Mouse (Mus musculus) frontal cortex, adult 2 months (tissue): ENCODE data around the gene Hsp90ab1. TPM values are rescaled to one million over a fixed set of nuclear protein-coding genes. Genes with fewer than 3 reads are reported as not detected.
A peak's percentile ranks its signal among the peaks of the same experiment; 100 is the strongest.

Source experiments
- DNase-seq, 2 experiments: peaks; one replicate each; pipeline ENCODE4 v3.0.0; 2022; ENCODE audit warnings: low spot score in 1 of 2; ENCODE audit errors: extremely low spot score in 1 of 2
- polyA plus RNA-seq: library from polyadenylated mRNA; depleted of rRNA; stranded (reverse); fragments of >200 nt; gene quantifications from 2 replicates; pipeline ENCODE4 v1.2.3, GENCODE M21; 2012; rRNA removed

The Hsp90ab1 gene
- polyA plus RNA-seq, 1 experiment: 985 TPM

DNA sequence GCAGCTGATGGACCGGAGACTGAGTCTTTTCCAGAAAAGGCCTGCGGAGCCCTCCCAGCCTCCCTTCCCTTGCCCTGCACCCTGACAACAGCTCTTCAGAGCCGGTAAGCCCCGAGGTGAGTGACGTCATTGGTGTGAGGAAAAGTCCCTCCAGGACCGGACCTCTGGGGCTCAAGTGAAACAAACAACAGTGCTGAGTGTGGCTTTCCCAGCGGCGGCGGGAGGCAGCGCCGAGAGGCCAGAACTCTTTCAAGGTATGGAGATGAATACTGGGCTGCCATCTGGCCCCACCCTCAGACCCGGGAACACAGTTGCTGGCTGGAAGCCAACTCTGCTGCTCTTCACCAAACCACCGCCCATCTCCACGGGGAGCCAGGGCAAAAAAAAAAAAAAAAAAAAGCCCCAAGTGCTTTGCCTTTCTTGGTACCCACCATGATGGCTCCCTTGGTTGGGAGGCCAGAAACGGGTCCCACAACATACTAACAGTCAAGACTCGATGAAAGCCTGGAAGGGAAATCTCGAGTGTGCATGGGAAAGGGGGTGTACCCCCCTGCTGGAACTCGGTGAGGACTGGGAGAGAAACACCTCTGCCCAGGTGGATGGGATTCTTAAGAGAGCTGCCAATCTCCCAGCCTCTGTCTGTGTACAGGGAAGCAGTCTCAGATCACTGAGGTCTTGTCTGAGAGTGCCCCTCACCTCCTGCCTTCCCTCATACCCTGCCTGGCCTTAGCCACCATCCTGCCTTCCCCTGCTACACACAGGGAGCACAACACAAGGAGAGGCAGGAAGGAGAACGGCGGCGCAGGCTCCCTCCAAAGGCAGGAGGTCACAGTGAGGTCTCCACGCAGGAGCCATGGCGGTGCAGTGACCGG, 28.8 kb downstream of the Hsp90ab1 start:
- no peak for DNase-seq

- no peak for DNase-seq
Measured at GRCm38 (mm10) chr17:45543115-45543514, 30.0 kb downstream of the Hsp90ab1 start.

GRCm38 (mm10) chr17:45542705-45543104, 30.4 kb downstream of the Hsp90ab1 start:
- no peak for DNase-seq

GRCm38 (mm10) chr17:45542129-45542528, 30.9 kb downstream of the Hsp90ab1 start:
- DNase-seq: no peak

GRCm38 (mm10) chr17:45539664-45540063, 33.4 kb downstream of the Hsp90ab1 start:
- DNase-seq: no peak

GRCm38 (mm10) chr17:45538394-45538793, 34.7 kb downstream of the Hsp90ab1 start:
- DNase-seq: no peak

- no peak for DNase-seq
Measured at GRCm38 (mm10) chr17:45536264-45536663, 36.8 kb downstream of the Hsp90ab1 start.

DNA sequence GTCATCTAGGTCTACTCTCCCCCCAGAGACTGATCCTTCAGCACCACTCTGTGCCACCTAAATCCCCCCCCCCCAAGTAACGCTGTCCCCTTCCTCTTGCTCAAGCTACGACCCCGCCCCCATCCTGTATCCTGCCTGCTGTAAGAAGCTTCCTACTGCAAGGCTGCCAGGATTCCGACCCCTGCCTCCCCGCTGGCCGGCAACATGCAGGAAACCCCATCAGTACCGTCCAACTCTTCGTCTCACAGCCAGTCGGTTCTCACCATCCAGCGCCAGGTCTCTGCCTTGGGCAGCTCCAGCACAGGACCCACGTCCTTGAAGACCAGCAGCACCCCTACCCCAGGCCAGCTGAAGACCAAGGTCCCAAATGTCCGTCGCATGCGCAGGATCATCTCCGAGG, 40.2 kb downstream of the Hsp90ab1 start:
- DNase-seq: no peak

GRCm38 (mm10) chr17:45530346-45530782, 42.7 kb downstream of the Hsp90ab1 start:
- peak; percentile 73 to 84 for DNase-seq

DNA sequence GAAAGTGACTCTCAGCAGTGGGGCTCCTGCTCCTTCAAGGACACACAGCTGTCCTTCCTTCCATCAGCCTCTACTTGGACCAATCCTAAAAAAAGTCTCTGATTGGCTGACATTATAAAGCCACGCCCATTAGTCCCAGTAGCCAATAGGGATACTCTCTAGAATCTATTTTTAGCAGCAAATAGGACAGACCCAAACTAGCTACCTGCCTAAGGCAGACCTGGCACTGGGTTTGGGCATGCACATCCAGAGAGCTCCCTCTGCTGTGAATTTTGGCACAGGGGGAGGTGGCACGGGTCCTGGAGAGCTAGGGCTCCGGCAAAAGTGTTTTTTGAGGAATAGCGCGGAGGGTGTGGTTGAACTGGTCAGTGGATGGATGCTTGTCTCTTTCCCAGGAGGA, 46.5 kb downstream of the Hsp90ab1 start:
- DNase-seq: no peak

DNA sequence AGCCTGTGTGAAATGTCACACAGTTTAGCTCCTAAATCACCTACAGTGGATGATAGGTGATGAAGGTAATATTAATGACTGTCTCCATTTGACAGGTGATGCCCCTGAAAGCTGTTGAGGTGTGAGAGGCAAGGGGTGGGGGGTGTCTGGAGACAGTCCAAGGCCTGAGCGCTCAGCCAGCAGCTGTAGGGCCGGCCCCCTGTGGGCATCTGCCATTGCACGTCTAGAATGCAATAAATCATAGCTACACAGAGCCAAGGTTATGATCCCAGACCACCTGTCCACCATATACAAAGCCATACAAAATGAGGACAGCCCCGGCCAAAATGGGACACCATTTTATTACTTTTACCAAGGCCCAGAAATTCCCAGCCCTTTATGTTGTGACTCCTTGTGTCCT, 48.1 kb downstream of the Hsp90ab1 start:
- no peak for DNase-seq

GRCm38 (mm10) chr17:45523263-45523662, 49.8 kb downstream of the Hsp90ab1 start, which contains the start of gene Tcte1:
Gene Tcte1, plus strand, starts transcription at chr17:45523434.
- no peak for DNase-seq

DNA sequence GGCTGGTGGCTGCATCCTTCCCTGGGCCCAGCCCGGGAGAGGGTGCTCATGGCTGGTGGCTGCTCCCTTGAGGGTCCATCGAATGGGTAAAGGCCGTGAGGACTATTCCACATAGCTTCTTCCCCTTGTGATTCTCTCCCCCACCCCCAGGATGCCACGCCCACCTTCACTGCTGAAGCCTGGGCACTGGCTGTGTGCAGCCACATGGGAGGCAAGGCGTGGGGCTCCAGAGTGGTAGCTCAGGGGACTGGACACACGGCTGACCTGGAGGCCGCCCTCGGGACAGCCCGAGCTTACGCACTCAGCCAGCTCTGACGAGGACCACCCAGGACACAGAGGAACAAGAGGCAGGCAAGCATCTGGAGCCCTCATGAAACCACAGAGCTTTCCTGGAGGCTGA, 52.9 kb downstream of the Hsp90ab1 start:
- DNase-seq: no peak

DNA sequence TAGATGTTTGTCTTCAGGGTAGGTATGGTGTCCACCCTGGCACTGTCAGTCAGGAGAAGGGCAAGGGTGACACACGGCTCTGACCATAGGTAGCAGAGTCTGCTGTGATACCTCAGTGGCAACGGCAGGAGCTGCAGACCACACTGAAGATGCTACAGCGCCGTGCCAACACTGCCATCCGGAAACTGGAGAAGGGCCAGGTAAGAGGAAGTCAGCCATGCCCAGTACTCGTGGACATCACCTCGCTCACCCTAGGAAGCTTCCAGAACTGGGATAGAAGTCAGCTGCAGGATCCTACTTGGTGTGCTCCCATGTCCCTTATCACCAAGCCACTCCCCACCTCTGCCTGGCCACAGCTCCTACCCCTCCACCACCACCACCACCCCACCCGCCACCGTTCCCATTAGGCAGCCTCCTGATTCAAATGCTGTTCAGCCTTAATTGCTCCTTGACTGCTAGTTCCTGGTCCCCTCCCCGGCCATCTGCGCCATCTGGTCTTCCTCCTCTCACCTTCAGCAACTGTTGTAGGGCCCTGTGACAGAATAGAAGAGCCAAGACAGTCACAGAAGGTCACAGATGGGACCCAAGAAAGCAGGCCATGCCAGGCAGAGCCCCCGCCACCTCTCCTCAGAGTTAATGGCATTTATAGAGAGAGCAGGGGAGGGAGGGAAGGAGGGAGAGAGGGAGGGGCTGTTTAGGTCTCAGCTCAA, 54.1 kb downstream of the Hsp90ab1 start:
- no peak for DNase-seq

Other genes with a start within 250 kb of the Hsp90ab1 start
- 30.8 and 33.6 TPM in 2 replicates for gene Cdc5l, start 139.5 kb downstream of the Hsp90ab1 start, polyA plus RNA-seq
- gene Spats1, start 97.9 kb downstream of the Hsp90ab1 start, polyA plus RNA-seq: 4.4 and 4.9 TPM in 2 replicates
- gene Aars2, start 66.4 kb downstream of the Hsp90ab1 start, polyA plus RNA-seq: 27.6 and 29.9 TPM in 2 replicates
- gene Tcte1, start 49.8 kb downstream of the Hsp90ab1 start, polyA plus RNA-seq: 2.0 and 2.1 TPM in 2 replicates
- gene Tmem151b, start 23.6 kb downstream of the Hsp90ab1 start, polyA plus RNA-seq: 68.7 and 72.1 TPM in 2 replicates
- gene Nfkbie, start 17.6 kb downstream of the Hsp90ab1 start, polyA plus RNA-seq: 1.8 and 2.0 TPM in 2 replicates
- 57.3 and 59.5 TPM in 2 replicates for gene Slc35b2, start 9.4 kb downstream of the Hsp90ab1 start, polyA plus RNA-seq
- gene Slc29a1, start 26.3 kb upstream of the Hsp90ab1 start, polyA plus RNA-seq: 35.4 and 38.9 TPM in 2 replicates
- not detected in 2 replicates for gene Mymx, start 28.8 kb upstream of the Hsp90ab1 start, polyA plus RNA-seq
- gene Capn11, start 86.1 kb upstream of the Hsp90ab1 start, polyA plus RNA-seq: 0.23 and 0.34 TPM in 2 replicates
- 48.4 and 52.8 TPM in 2 replicates for gene Mrpl14, start 113.1 kb upstream of the Hsp90ab1 start, polyA plus RNA-seq
- 176 and 198 TPM in 2 replicates for gene Tmem63b, start 113.6 kb upstream of the Hsp90ab1 start, polyA plus RNA-seq
- 0.22 and 0.27 TPM in 2 replicates for gene 1600014C23Rik, start 160.6 kb upstream of the Hsp90ab1 start, polyA plus RNA-seq